Mouse (Mus musculus) cerebellum, adult 18-20 months (tissue): ENCODE results near the gene Rpap3.

Source experiments
- DNase-seq, 2 experiments: peaks; one replicate each; pipeline ENCODE4 v3.0.0; 2021

The Rpap3 gene

DNA sequence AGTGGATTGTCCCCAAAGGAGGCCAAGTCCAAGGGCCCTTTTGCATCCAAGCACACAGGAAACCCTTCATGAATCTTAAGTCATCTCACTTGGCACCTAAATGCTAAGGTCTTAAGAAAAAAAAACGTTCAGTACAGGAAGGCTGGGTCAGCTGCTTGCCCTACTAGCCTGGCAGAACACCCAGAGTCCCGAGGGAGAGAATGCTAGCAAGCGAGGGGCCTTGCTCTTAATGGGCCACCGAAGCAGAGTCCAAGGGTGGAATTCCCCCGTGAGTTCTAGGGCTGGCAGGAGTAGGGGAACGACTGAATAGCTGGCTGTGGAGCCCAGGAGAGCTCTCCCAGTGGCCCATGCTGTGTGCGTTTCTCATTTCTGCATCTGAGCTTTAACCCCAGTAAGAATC lies 23.2 kb upstream of the Rpap3 start:
- DNase-seq = peak in 1 of 2 experiments; percentile 16

DNA sequence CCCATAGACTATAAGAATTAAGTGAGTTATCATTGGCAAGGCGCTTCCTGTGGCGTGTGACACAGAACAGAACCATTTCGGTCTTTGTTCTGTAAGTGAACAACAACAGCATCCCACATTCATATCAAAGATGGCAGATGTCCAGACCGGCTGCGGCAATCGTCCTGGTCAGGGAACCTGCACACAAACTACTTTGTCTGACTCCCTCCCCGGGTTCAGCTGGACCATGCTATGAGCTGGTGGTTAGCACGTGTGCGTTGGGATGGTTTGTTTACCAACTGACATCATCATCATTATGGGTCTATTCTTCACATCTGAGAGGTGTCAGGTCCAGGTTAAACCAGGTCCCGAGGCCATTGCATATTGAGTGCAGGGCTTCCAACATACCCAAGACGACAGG lies 22.8 kb upstream of the Rpap3 start:
- no peak for DNase-seq

DNA sequence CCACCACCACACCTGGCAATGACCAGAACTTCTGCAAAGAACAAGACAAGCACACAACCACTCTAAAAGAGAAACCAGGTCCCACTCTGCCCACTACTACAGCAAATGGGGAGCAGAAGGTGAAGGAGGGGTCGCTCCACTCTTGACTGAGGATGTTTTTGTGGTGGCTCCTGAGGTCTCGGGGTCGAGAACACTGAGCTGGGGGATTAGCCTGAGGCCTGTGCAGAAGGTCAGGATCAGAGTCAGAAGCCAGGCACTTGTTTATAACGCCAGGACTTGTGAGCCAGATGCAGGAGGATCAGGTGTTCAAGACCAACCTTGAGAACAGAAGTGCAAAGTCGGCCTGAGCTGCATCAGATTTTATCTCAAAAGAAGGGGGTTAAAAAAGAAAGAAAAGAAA lies 21.9 kb upstream of the Rpap3 start:
- DNase-seq = no peak

GRCm38 (mm10) chr15:97727048-97727447 lies 21.4 kb upstream of the Rpap3 start:
- DNase-seq = no peak

- DNase-seq = no peak
Measured at GRCm38 (mm10) chr15:97726310-97726709, 20.7 kb upstream of the Rpap3 start.

- no peak for DNase-seq
Measured at GRCm38 (mm10) chr15:97725198-97725785, 19.7 kb upstream of the Rpap3 start.

GRCm38 (mm10) chr15:97724346-97725197 lies 18.9 kb upstream of the Rpap3 start:
- DNase-seq = no peak

DNA sequence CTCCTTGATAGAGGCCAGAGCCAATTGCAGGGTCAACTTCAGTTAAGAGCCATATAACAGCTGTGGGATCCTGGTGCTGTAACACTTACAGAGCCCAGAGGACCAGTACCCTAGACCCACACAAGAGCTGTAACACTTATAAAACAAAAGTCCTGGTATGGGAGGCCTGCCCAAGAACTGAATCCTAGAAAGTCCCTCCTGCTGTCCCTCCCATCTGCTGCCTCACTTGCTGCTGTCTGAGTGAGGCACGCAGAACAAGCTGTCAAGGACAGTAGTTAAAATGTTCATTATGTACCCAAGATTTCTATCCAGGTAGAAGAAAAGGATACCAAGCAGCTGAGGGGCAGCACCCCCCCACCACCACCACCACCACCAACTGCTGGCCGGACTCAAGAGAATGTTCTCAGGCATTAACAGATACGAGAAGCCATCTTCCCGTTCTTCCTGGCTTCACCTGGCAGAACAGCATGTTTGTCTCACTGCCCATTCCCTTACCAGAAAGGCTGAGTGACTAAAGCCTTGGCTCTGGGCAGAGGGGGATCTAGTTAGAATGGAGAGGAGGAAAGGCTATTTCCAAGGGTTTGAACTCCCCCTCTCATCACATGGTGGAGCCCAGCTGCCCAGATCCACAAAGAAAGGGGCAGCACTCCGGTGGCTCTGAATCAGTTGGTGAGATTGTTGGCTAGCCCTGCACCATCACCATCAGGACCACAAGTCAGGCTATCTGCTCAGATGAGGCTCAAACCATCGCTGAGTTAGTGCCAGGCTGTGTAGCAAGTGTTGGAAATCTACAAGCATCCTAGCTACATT lies 18.1 kb upstream of the Rpap3 start:
- peak; percentile 50 to 55 for DNase-seq

DNA sequence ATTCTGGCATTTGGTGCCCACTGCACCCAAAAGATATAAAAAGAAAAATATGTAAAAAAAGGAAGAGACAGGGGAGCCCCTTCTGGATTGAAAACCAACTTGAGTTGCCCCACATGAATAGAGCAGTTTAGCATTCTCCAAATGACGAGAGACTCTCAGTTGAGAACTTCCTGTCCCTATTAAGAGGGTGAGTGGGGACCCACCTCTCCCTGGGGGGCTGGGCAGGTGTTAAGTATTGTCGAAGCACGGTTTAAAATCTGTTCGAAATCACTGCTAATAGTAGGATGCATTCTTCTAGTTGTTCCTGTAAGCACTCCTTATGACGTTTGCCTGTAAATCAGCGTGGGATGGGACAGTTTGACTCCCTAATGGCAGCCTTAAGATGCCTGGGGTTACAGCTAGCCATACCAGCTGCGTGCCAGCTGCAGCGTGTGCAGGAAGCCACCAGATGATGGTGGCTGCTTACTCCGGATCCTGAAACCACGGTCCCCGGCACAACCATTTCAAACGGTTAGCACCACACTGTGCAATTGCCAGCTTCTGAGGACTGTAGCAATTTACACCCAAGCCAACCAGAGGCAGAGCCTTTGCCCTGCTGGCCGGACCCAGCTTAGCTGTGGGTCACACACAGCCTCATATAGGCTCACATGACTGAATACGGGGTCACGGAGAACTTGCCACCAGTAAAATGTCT lies 15.5 kb upstream of the Rpap3 start:
- no peak for DNase-seq

GRCm38 (mm10) chr15:97720026-97720675 lies 14.5 kb upstream of the Rpap3 start:
- DNase-seq = no peak

GRCm38 (mm10) chr15:97719494-97719893 lies 13.9 kb upstream of the Rpap3 start:
- DNase-seq = no peak

DNA sequence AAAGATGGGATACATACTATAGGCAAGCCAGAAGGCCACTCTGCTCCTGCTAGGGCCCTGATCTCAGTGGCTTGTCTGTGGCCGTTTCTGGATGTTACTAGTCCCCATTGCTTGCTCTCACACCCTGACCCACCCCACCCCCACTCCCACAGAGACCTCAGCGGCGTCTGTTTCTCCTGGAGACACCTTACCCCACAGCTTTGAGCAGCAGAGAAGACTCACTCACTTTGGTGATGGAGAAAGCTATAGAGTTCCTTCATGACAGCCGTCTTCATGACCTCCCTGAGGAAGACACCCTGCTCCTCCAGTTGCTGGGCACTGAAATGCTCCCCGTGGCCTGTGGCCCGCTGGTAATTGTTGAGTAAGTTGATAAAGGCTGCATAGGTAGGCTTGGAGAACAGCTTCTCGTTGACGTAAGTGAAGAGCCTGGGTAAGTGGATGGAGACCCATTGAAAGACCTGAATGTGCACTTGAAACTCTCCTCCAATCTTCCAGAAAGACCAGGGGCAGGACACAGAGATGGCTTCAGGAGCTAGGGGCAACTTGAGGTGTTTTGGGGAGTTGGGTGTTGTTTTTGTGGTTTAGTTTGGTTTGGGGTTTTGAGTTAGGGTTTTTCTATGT lies 13.0 kb upstream of the Rpap3 start:
- no peak for DNase-seq

GRCm38 (mm10) chr15:97717861-97718534 lies 12.4 kb upstream of the Rpap3 start:
- peak; percentile 36 to 37 for DNase-seq

DNA sequence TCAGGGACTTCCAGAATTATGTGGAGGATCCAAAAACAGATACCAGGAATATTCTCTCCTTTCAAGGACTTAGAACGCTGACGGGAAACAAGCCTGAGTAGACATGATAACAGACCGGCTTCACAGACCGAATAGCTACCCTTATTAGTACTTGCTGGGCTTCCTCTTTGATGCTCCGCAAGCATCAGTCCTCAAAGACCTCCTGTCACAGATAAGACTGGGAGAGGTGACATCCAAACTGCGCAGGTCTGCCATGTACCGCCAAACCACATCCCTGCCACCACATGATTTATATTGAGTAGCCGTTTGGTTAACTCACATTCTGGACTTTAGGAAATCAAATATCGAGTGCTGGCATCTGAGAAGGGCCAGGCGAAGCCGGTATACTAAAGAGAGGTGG lies 11.2 kb upstream of the Rpap3 start:
- no peak for DNase-seq

GRCm38 (mm10) chr15:97715734-97716133 lies 10.1 kb upstream of the Rpap3 start:
- no peak for DNase-seq

DNA sequence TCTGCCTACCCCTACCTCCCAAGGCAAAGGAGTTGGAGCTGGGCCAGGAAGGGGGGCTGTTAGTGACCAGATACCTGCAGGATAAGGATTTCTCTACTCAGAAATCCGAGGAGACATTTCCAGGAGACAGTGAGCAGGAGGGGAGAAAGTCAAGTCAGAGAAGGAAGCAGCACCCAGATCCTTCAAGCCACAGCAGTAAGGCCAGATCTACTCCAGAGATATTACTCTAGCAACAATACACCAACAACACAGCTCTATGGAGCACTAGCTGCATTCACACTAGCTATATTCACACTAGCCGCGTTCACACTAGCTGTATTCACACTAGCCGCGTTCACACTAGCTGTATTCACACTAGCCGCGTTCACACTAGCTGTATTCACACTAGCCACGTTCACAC lies 9.5 kb upstream of the Rpap3 start:
- DNase-seq = no peak

DNA sequence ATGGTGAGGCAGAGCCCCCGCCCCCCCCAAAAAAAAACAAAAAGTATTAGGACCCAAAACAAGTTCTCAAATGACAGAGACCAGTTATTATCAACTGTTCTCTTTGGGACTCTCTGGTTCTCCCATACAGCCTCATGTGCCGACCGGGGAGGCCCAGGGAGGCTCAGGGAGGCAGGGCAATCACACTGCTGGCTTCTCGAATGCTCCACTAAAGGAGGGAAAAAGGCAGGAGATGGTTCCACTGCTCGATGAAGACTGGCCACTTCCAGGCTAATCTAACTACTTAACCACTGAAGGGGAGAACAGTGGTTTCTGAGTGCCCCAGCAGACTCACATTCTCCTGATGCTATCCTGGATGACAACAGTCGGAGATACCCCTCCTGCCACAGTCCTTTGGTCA lies 6.9 kb upstream of the Rpap3 start:
- DNase-seq = no peak

DNA sequence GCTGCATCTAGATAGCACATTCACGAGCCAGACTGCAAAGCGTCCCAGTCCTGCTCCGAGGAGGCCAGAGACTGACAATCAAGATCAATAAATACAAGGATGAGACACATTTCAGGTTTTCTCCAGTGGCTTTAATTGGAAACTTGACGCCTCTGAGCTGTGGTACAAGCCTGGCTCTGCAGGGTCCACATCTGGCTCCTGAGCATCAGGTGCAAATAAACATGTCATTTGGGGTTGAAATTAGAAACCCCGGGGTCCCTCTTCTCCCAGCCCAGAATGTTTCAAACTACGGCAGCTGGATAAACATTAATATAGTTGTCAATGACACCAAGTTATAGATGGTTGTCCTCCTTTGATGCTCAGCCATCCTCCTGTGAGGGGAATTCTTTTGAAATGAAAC lies 5.3 kb upstream of the Rpap3 start:
- DNase-seq = no peak

- DNase-seq = no peak
Measured at GRCm38 (mm10) chr15:97696616-97697015, 9.0 kb downstream of the Rpap3 start.

DNA sequence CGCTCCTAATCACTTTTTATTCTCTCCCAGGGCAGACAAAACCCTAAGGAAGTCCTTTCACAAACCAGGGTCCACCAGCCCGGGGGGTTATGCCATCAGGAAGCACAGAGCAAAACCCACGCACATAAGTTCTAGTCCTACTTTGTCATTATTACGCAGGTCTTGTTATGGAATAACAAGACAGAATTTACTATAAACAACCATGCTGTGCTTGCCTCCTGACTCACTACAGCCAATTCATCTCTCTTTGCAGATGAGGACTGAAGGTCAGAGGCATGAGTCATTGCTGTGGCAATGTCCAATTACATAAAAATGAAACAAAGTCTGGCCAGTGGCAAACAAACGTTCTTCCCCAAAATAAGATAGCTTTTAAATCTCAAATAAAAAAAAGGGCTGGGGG lies 12.2 kb downstream of the Rpap3 start:
- DNase-seq = no peak

DNA sequence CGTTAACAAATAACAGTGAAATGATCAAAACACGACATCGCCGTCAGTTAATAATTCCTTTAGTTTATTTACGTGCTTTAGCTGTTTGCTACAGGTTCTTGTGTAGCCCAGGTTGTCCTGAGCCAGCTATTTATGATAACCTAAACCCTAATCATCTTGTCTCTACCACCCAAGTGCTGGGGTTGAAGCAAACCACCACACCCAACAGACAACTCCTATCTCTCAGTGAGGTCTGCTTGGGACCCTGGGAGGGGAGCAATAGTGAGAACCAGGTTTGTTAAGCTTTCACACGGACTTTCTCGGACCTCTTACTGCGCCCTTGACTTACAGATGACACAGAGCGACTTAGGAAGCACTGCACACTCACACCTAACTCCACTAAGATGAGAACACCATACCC lies 21.5 kb downstream of the Rpap3 start:
- DNase-seq = no peak

DNA sequence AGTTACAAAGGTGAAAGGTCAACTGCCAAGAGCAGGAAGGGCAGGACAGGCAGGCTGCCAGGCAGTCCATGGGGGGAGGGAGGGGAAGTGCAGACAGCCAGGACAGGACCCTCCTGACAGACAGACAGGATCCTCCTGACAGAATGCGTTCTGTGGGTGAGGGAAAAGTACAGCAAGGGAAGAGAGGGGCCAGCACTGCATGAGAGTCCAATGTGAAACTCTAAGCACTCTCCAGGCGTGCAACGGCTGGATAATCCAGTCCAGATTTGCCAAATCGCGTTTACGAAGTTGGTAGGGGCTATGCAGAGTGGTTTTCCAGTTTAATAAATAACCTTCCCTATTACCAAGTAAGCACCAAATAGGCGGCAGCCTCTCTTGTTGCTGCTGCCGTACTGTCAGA lies 23.6 kb downstream of the Rpap3 start:
- DNase-seq = no peak
